In the genomic region with DNA sequence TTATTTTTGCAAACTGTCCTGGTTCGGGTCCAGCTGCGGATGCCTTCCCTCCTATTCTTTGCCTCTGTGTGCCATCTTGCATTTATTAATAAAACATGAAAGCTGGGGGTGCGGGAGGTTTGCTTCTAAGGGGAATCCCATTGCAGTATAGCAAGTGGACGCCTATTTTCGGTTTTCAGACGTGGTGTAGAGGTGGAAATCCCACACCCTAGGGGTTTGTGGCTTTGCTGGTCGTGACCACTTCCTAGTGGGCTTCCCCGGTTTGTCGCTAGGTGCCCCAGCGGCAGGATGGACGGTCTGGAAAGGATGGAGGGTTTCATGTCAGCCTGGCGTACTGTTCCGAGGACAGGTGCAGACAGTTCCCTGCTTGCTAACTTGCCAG, we compare ENCODE assay signal across 8 mouse cellular contexts. TPM values are rescaled to one million over a fixed set of nuclear protein-coding genes. Genes with fewer than 3 reads are reported as not detected.
A peak's percentile ranks its signal among the peaks of the same experiment; 100 is the strongest.
DNase-seq lines count a peak whose midpoint lies in the region; ATAC-seq lines count a peak whose summit lies in the region.

No protein-coding gene starts in this region.

- no peaks in the 10 kb centered on the region for H3K36me3 ChIP-seq in embryonic facial prominence, embryonic 12.5 days
- no peaks in the 10 kb centered on the region for H3K36me3 ChIP-seq in midbrain, embryonic 14.5 days (ENCODE audit: control insufficient read depth, insufficient read depth, low read length)

- no peak; the same call in 1 of the 2 replicates for ATAC-seq in embryonic facial prominence, embryonic 12.5 days (ENCODE audit: insufficient number of reproducible peaks, insufficient read depth, low FRiP score, low TSS enrichment)
- ATAC-seq in inflammation-experienced regulatory T-cells, adult 6 months = peak; percentile 63
- ATAC-seq in midbrain, embryonic 14.5 days (ENCODE audit: low FRiP score, low TSS enrichment) = no peak; the same call in 1 of the 2 replicates

- DNase-seq in layer of hippocampus, postnatal 10 days (ENCODE audit: low spot score in 2 of 2) = peak; percentile 32 to 36
- no peak for DNase-seq in layer of hippocampus, adult 9-10 months (ENCODE audit: low spot score)
- DNase-seq in Muller cell, postnatal 12 days (ENCODE audit: inconsistent ontology term) = peak; percentile 52
- peak; percentile 72 for DNase-seq in midbrain, embryonic 14.5 days
- peak; percentile 4 to 25 for DNase-seq in thymus, postnatal 36 days
- no peak for DNase-seq in kidney, postnatal 10 days

- peaks cover 40% of the 10 kb centered on the region for H3K27me3 ChIP-seq in embryonic facial prominence, embryonic 12.5 days
- peaks cover 8% of the 10 kb centered on the region; the same call in 1 of the 2 replicates for H3K27me3 ChIP-seq in midbrain, embryonic 14.5 days (ENCODE audit: control insufficient read depth, insufficient read depth, low read length)

- H3K9me3 ChIP-seq in embryonic facial prominence, embryonic 12.5 days = no peaks in the 10 kb centered on the region
- H3K9me3 ChIP-seq in midbrain, embryonic 14.5 days (ENCODE audit: control insufficient read depth, low read length) = no peaks in the 10 kb centered on the region

- no peak overlapping the region for H3K27ac ChIP-seq in embryonic facial prominence, embryonic 12.5 days
- peak overlapping the region; percentile 79 for H3K27ac ChIP-seq in midbrain, embryonic 14.5 days (replicated peaks; ENCODE audit: low read depth, low read length)

- under 1% methylated on average over 13 of the region's 13 CpGs for WGBS in embryonic facial prominence, embryonic 12.5 days
- WGBS in midbrain, embryonic 14.5 days = 1% methylated on average over 13 of the region's 13 CpGs

- peaks cover 9% of the 10 kb centered on the region; the same call in 1 of the 2 replicates for H3K4me1 ChIP-seq in embryonic facial prominence, embryonic 12.5 days
- H3K4me1 ChIP-seq in midbrain, embryonic 14.5 days (ENCODE audit: control insufficient read depth, insufficient read depth, low read length) = peaks cover 11% of the 10 kb centered on the region; the same call in 1 of the 2 replicates

- H3K9ac ChIP-seq in embryonic facial prominence, embryonic 12.5 days = peak overlapping the region; percentile 72; the same call in 1 of the 2 replicates
- peak overlapping the region; percentile 71 for H3K9ac ChIP-seq in midbrain, embryonic 14.5 days (replicated peaks; ENCODE audit: low read length)

- peak overlapping the region; percentile 90 for H3K4me2 ChIP-seq in embryonic facial prominence, embryonic 12.5 days (replicated peaks)
- H3K4me2 ChIP-seq in midbrain, embryonic 14.5 days (ENCODE audit: low read length) = peak overlapping the region; percentile 70

- peak overlapping the region; percentile 75 for H3K4me3 ChIP-seq in embryonic facial prominence, embryonic 12.5 days
- peak overlapping the region; percentile 67 for H3K4me3 ChIP-seq in midbrain, embryonic 14.5 days (replicated peaks; ENCODE audit: low read depth, low read length)

RNA-seq across cellular contexts. Expression of gene Tmem266, which starts 0.5 kb away (rescaled TPM):
- total RNA-seq in layer of hippocampus, postnatal 10 days (2021) = 1 to 10 TPM; 7.7 to 10.0 TPM
- 0.87 and 0.91 TPM in 2 replicates for polyA plus RNA-seq in embryonic facial prominence, embryonic 12.5 days (2016; fragmentation: Nextera tagmentation; extraction: Ambion mirVana)
- polyA plus RNA-seq in inflammation-experienced regulatory T-cells, adult 6 months (2017; shearing (Covaris generic)) = not detected
- 2.4 and 8.3 TPM in 2 replicates for polyA plus RNA-seq in midbrain, embryonic 14.5 days (2014; fragmentation: Nextera tagmentation; extraction: Ambion mirVana)

RNA-seq across cellular contexts. Expression of gene Nrg4, which starts 0.6 kb away (rescaled TPM):
- under 1 TPM; 0.57 to 0.65 TPM for total RNA-seq in layer of hippocampus, postnatal 10 days (2021)
- polyA plus RNA-seq in embryonic facial prominence, embryonic 12.5 days (2016; fragmentation: Nextera tagmentation; extraction: Ambion mirVana) = 2.1 and 2.2 TPM in 2 replicates
- polyA plus RNA-seq in inflammation-experienced regulatory T-cells, adult 6 months (2017; shearing (Covaris generic)) = 1 to 10 TPM; 2.8 to 6.7 (median 4.7) TPM
- polyA plus RNA-seq in midbrain, embryonic 14.5 days (2014; fragmentation: Nextera tagmentation; extraction: Ambion mirVana) = 1.7 and 2.2 TPM in 2 replicates

Comparison
In these comparisons a context has a peak if more than half of its experiments do, and no peak if none do; other contexts are left out.
1. DNase-seq: peak in layer of hippocampus, postnatal 10 days (2 of 2), Muller cell, postnatal 12 days (single experiment), midbrain, embryonic 14.5 days (single experiment) and thymus, postnatal 36 days (2 of 2); none in layer of hippocampus, adult 9-10 months (single experiment) and kidney, postnatal 10 days (single experiment).